Mouse (Mus musculus): ENCODE data around the gene Ctcf.

Ctcf gene

GRCm38 (mm10) chr8:105648929-105649328 is 12.6 kb downstream of the Ctcf start:
- DNase-seq (ENCODE audit: low read depth, low spot score) = no peak

DNA sequence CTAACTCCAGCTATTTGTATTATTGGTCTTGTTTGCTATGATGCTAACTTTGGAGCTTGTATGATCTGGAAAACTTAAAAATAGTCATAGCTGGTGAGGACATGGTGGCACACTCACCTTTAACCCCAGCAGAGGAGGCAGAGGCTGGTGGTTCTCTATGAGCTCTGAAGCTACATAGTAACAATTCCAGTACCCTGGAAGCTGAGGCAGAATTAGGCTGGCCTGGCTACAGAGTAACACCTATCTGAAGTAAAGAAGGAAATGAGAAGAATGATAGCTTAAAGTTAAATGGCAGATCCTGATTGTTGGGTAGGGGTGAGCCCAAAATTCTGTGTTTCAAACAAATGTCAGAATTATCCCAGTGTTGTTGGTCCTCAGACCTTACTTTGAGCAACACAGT is 21.3 kb downstream of the Ctcf start:
- DNase-seq (ENCODE audit: low read depth, low spot score) = no peak

GRCm38 (mm10) chr8:105661167-105661566 is 24.8 kb downstream of the Ctcf start:
- no peak for DNase-seq (ENCODE audit: low read depth, low spot score)

GRCm38 (mm10) chr8:105677891-105678290 is 41.5 kb downstream of the Ctcf start:
- no peak for DNase-seq (ENCODE audit: low read depth, low spot score)

DNA sequence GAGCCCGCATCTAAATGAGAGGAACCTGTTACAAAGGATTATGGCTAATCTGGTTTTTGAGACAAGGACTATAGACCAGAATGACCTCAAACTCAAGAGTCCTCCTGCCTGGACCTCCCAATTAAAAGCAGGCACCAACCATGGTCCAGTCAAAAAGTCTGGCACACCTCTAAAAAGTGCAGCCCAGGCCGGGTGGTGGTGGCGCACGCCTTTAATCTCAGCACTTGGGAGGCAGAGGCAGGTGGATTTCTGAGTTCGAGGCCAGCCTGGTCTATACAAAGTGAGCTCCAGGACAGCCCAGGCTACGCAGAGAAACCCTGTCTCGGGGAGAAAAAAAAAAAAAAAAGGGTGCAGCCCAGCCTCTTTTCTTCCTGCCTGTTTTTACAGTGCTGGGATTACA is 49.0 kb downstream of the Ctcf start:
- DNase-seq (ENCODE audit: low read depth, low spot score) = no peak

DNA sequence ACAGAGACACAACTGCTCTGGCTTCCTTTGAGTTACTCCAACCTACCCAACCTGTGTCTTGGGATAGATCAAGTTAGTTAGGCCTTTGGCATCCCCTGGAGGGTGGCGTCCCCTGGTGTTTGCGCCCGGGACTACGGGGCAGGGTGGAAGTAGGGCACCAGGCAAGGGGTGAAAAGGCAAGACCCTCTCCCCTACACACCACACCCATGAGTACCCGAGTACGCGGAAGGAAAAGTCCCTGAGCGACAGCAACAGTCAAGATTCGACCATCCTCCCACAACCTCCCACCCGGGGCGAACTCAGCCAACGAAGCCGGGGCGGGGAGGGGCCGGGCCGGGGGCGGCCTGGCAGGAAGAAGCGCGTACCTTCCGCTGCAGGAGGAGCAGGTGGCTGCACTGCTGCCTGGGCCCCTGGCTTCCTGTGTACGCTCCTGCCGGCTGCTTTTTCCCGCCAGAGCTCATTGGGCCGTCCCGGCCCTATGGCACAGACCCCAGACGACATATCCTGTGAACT is 49.5 kb downstream of the Ctcf start, which contains the start of gene Carmil2:
Gene Carmil2, plus strand, starts transcription at position 479 of the 513 bp plus-strand sequence.
- no peak for DNase-seq (ENCODE audit: low read depth, low spot score)

DNA sequence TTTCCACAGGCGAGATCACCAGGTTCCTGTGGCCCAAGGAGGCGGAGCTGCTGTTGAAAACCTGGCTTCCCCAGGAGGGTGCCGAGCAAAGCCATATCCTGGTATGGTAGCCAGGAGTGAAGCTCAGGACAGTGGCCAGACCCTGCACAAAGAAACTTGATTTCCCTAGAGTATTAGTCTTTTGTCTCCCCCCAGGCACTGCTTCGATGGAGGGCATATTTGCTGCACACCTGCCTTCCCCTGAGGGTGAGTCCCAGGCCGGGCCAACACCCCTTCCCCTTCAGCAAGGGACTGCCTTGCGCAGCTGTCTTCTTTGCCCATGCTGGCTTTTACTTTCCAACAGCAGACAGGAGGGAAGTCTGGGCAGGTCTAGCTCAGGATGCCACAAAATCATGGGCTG is 50.2 kb downstream of the Ctcf start:
- DNase-seq (ENCODE audit: low read depth, low spot score) = no peak

- DNase-seq (ENCODE audit: low read depth, low spot score) = no peak
Measured at GRCm38 (mm10) chr8:105687512-105687911, 51.1 kb downstream of the Ctcf start.

GRCm38 (mm10) chr8:105688242-105688752 is 51.9 kb downstream of the Ctcf start:
- DNase-seq (ENCODE audit: low read depth, low spot score) = no peak

- DNase-seq (ENCODE audit: low read depth, low spot score) = no peak
Measured at GRCm38 (mm10) chr8:105689256-105689982, 53.1 kb downstream of the Ctcf start.

- DNase-seq (ENCODE audit: low read depth, low spot score) = no peak
Measured at GRCm38 (mm10) chr8:105689983-105690360, 53.6 kb downstream of the Ctcf start.

GRCm38 (mm10) chr8:105690978-105691377 is 54.6 kb downstream of the Ctcf start:
- no peak for DNase-seq (ENCODE audit: low read depth, low spot score)

GRCm38 (mm10) chr8:105692449-105693182 is 56.2 kb downstream of the Ctcf start:
- no peak for DNase-seq (ENCODE audit: low read depth, low spot score)

DNA sequence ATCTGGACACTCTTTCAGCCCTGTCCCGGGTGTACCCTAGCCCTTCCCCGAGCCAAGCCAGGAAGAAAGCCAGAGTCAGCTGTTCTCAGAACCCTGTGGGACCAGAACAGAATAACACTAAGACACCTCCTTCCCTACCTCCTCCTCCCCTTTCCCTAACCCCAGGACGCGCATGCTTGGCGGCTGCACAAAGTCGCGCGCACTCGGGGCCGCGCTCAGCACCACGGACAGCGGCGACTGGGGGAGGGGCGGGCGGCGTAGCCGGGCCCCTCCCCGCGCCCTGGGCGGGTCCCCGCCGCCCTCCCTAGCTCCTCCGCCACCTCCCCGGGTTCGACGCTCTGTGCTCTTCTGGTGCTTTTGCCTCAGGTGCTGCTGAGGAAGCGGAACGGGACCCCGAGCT is 57.3 kb downstream of the Ctcf start:
- peak; percentile 44 for DNase-seq (ENCODE audit: low read depth, low spot score)

DNA sequence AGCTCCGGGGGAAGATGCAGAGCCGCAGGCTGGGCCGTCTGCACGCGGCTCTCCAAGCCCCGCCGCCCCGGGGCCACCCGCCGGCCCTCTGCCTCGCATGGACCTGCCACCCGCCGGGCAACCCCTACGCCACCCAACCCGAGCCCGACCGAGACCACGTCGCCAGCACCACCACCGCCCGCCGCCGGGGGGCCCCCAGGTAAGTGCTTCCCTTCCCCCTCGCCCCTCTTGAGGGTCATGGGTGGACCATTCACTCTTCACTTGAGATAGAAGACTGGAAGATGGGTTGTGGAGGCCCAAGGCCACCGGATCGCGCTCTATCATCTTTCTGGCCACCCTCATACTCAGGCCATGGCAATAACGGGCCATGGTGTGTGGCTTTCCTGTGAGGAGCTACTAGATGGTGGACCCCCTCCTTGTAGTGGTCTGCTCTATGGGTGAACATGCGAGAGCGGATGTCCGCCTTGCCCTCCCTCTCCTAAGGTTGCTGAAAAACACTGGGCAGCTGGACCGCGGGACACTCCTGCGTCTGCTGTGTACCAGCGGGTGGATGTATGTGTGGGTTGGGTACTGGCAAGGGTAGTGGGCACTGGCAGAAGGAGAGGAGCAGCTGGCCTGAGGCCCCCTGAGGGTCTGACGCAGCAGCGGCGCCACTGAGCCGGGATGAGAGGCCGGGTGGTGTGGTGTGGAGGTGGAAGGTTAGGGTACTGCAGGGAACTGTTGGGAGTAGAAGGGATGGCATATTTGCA is 57.9 kb downstream of the Ctcf start:
- no peak for DNase-seq (ENCODE audit: low read depth, low spot score)

DNA sequence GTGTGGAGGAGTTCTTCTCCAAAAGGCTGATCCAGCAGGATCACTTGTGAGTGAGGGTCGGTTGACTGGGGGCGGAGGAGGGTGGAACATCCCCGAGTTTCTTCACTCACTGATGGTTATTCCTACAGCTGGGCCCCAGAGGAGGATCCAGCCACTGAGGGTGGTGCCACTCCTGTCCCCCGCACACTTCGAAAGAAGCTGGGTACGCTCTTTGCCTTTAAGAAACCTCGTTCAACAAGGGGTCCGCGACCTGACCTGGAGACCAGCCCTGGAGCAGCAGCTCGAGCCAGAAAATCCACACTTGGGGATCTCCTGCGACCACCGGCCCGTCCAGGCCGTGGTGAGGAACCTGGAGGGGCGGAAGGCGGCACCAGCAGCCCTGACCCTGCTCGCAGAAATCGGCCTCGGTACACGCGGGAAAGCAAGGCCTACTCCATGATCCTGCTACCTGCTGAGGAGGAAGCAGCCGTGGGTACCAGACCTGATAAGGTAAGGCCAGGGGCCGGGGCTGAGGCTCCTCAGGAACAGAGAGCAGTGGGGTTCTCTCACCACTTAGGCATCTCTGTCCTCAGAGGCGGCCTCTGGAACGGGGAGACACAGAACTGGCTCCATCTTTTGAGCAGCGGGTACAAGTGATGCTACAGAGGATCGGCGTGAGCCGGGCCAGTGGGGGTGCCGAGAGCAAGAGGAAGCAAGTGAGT is 58.9 kb downstream of the Ctcf start:
- DNase-seq (ENCODE audit: low read depth, low spot score) = no peak

- DNase-seq (ENCODE audit: low read depth, low spot score) = no peak
Measured at GRCm38 (mm10) chr8:105697196-105697780, 60.9 kb downstream of the Ctcf start.

GRCm38 (mm10) chr8:105698734-105699133 is 62.4 kb downstream of the Ctcf start:
- no peak for DNase-seq (ENCODE audit: low read depth, low spot score)

DNA sequence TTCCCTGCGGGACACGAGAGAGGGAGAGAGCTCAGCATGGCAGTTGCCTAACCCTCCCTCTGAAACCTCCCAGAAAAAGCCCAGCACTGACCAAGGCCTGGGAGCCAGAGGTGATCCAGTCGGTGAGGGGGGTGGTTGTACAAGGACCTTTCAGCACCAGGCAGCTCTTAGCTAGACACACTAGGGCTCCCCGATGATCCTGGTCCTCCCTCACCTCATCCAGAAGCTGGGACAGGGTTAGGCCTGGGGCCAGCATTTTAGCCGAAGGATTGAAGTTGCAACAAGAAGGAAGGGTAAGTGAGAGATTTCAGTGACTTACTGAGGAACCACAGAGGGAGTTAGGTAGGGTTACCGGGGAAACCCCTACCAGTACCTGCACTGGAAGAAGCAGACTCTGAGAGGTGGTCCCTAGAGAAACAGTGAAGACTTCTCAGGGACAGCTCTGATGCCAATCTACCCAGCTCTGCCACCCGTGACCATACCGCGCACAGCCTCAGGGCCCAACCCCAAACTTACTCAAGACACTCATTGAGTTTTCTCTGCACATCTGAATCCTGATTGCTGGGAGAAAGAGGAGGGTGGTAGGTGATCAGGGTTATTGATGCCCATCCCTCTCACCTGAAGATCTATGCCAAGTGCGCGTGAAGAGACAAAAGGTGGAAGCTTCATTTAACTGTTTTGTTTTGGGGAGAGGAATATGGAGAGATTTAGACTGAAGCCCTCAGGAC is 63.3 kb downstream of the Ctcf start:
- no peak for DNase-seq (ENCODE audit: low read depth, low spot score)

DNA sequence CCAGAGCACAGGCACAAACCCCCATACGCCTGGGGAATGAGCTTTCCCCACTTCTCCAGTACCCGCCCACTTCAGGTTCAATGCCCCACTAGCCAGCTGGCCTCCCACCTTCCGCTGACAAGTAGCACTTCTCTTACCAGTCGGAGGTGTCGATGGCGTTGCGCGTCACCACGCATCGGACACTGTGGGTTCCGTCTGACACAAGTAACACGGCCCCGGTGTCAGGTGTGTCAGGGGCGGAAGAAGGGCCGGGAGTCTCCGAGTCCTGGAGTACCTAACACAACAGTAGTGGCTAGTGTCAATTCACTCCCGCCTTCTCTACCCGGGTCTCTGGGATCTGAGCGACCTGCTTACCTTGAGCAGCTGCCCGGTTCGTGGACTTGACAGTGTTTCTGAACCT is 64.2 kb downstream of the Ctcf start:
- no peak for DNase-seq (ENCODE audit: low read depth, low spot score)
